Mouse (Mus musculus): ENCODE measurements around the gene Zfp385b. TPM values are rescaled to one million over a fixed set of nuclear protein-coding genes. Genes with fewer than 3 reads are reported as not detected.

The Zfp385b gene
- polyA plus RNA-seq, 1 experiment, result 0.28 TPM

DNA sequence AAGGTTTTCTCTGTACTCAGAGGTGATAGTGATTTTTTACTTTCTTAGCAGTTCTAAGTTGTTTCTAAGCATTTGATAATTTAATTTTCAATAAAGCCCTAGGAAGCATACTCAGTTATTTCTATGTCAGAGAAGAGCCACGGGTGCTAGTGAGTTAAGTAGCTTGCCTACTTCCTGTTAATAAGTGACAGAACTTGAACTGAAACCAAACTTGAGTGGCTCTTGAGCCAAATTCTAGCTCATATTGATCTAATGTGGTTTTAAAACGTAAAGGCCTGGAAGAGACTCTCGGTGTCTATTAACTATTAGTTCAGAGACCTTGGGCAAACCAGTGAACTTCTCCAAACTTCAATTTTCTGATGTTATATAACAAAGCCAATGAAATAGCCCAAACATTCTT lies 278.6 kb downstream of the Zfp385b start:
- no peak overlapping the region for H3ac ChIP-seq (ENCODE audit: control insufficient read depth, insufficient read length)
- TF ChIP-seq CEBPB (IDR thresholded peaks at IDR 0.05; ENCODE audit: insufficient read depth, poor library complexity, severe bottlenecking) (no peak), MAX (IDR thresholded peaks at IDR 0.05; ENCODE audit: low read depth) (no peak), MYOD1 (IDR thresholded peaks at IDR 0.05; ENCODE audit: control insufficient read depth in 1 of 3, insufficient read length in 2 of 3, low read depth in 2 of 3) (no peak), USF1 (IDR thresholded peaks at IDR 0.05; ENCODE audit: low read depth) (no peak), E2F4 (IDR thresholded peaks at IDR 0.05; ENCODE audit: insufficient read depth) (no peak), POLR2AphosphoS2 (IDR thresholded peaks at IDR 0.05; ENCODE audit: insufficient read length, low read depth) (no peak), TCF3 (IDR thresholded peaks at IDR 0.05; ENCODE audit: insufficient read length, low read depth) (no peak), REST (IDR thresholded peaks at IDR 0.05; ENCODE audit: insufficient read depth, insufficient read length) (no peak), POLR2A (IDR thresholded peaks at IDR 0.05; ENCODE audit: insufficient read length, low read depth) (no peak), SRF (IDR thresholded peaks at IDR 0.05; ENCODE audit: control insufficient read depth, insufficient read length, low read depth) (no peak), MYOG (IDR thresholded peaks at IDR 0.05; ENCODE audit: control insufficient read depth in 1 of 3, insufficient read depth in 1 of 3, insufficient read length in 2 of 3, low read depth in 2 of 3) (no peak)
- H3K4me2 ChIP-seq (ENCODE audit: low read depth), result no peak overlapping the region
- H3K36me3 ChIP-seq (ENCODE audit: control insufficient read depth, insufficient read depth), result no peaks in the 10 kb centered on the region
- H3K4me3 ChIP-seq, result no peak overlapping the region
- H3K79me2 ChIP-seq (ENCODE audit: control insufficient read depth, insufficient read depth), result no peaks in the 10 kb centered on the region
- no peaks in the 10 kb centered on the region for H3K27me3 ChIP-seq (ENCODE audit: control insufficient read depth, insufficient read depth, insufficient read length)

DNA sequence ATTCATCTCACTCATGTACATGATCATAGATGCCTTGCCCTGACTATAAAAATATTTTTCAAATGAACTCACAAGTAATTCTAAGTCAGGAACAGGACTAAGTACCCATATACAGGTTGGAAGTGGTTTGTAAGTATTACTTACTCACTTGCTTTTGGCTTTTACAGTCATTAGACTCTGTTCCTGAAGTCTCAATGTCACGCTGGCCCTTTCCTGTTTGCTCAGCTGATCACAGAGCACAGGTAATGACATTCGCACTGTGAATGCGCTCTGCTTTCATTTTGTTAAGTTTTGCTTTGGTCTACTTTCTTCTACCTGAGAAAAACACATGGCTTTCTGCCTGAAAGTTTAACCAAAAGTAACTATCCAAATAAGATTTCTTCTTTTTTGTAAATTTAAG lies 282.9 kb downstream of the Zfp385b start:
- TF ChIP-seq E2F4 (IDR thresholded peaks at IDR 0.05; ENCODE audit: insufficient read depth), result no peak
- Histone ChIP-seq H3K79me2 (ENCODE audit: control insufficient read depth, insufficient read depth) (no peaks in the 10 kb centered on the region), H3K4me2 (ENCODE audit: low read depth) (no peak overlapping the region), H3K4me3 (no peak overlapping the region), H3K27me3 (ENCODE audit: control insufficient read depth, insufficient read depth, insufficient read length) (peaks cover 5% of the 10 kb centered on the region), H3ac (ENCODE audit: control insufficient read depth, insufficient read length) (no peak overlapping the region), H3K36me3 (ENCODE audit: control insufficient read depth, insufficient read depth) (no peaks in the 10 kb centered on the region)

DNA sequence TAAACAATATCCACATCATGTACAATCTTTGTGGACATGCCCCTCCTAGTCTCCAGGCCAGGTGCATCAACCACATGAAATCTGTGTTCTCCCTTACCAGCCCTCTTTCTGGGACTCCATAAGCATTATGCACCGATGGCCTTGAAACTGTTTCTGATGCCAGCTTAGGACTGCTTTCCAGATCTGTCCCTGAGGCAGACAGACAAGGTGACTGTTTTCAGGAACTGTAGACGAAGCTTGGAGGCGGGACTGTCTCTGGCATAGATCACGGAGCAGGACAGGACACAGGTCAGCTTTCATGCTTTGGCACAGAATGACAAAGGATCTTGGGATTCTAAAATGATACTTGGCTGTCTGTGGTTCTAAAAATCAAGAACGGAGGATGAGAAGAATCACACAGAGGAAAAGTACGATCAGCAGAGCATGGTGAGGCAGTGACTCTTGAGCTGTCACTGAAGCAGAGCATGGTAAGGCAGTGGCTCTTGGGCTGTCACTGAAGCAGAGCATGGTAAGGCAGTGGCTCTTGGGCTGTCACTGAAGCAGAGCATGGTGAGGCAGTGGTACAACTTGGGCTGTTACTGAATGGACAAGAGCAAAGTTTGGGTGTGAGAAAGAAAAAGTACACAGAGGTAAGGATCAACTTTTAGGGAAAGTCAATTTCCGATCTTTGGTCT lies 291.2 kb downstream of the Zfp385b start:
- no peak overlapping the region for H3K4me3 ChIP-seq
- H3K79me2 ChIP-seq (ENCODE audit: control insufficient read depth, insufficient read depth), result no peaks in the 10 kb centered on the region
- no peak overlapping the region for H3ac ChIP-seq (ENCODE audit: control insufficient read depth, insufficient read length)
- no peaks in the 10 kb centered on the region for H3K36me3 ChIP-seq (ENCODE audit: control insufficient read depth, insufficient read depth)
- H3K27me3 ChIP-seq (ENCODE audit: control insufficient read depth, insufficient read depth, insufficient read length), result peaks cover 2% of the 10 kb centered on the region
- TF ChIP-seq MAX (IDR thresholded peaks at IDR 0.05; ENCODE audit: low read depth) (no peak), POLR2AphosphoS2 (IDR thresholded peaks at IDR 0.05; ENCODE audit: insufficient read length, low read depth) (no peak), MYOD1 (IDR thresholded peaks at IDR 0.05; ENCODE audit: control insufficient read depth in 1 of 3, insufficient read length in 2 of 3, low read depth in 2 of 3) (no peak), MYOG (IDR thresholded peaks at IDR 0.05; ENCODE audit: control insufficient read depth in 1 of 3, insufficient read depth in 1 of 3, insufficient read length in 2 of 3, low read depth in 2 of 3) (no peak), TCF3 (IDR thresholded peaks at IDR 0.05; ENCODE audit: insufficient read length, low read depth) (no peak), CEBPB (IDR thresholded peaks at IDR 0.05; ENCODE audit: insufficient read depth, poor library complexity, severe bottlenecking) (no peak), TCF12 (IDR thresholded peaks at IDR 0.05; ENCODE audit: insufficient read depth, poor library complexity, severe bottlenecking) (no peak), REST (IDR thresholded peaks at IDR 0.05; ENCODE audit: insufficient read depth, insufficient read length) (no peak), E2F4 (IDR thresholded peaks at IDR 0.05; ENCODE audit: insufficient read depth) (no peak), USF1 (IDR thresholded peaks at IDR 0.05; ENCODE audit: low read depth) (no peak), SRF (IDR thresholded peaks at IDR 0.05; ENCODE audit: control insufficient read depth, insufficient read length, low read depth) (no peak), POLR2A (IDR thresholded peaks at IDR 0.05; ENCODE audit: insufficient read length, low read depth) (no peak)
- no peak overlapping the region for H3K4me2 ChIP-seq (ENCODE audit: low read depth)

DNA sequence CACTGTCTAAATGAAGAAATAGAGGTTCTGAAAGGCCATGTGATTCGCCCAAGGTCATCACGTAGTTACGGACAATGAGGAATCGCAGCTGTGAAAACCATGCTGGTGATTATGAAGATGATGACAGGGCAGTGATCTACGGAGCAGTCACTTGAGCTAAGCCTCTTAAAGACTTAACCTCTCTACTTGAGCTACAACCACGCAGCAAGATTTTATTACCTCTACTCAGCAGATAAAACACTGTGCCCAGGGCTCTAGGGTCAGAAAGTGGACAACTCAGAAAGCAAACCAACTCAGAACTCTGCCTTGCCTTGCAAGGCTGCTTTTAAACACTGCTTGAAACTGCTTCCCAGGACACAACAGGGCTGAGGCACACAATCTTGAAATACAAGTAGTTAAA lies 291.8 kb downstream of the Zfp385b start:
- no peak for TF ChIP-seq MAX (IDR thresholded peaks at IDR 0.05; ENCODE audit: low read depth)
- TF ChIP-seq POLR2AphosphoS2 (IDR thresholded peaks at IDR 0.05; ENCODE audit: insufficient read length, low read depth), result no peak
- TF ChIP-seq CEBPB (IDR thresholded peaks at IDR 0.05; ENCODE audit: insufficient read depth, poor library complexity, severe bottlenecking), result no peak
- TF ChIP-seq POLR2A (IDR thresholded peaks at IDR 0.05; ENCODE audit: insufficient read length, low read depth), result no peak
- TF ChIP-seq MYOD1 (IDR thresholded peaks at IDR 0.05; ENCODE audit: control insufficient read depth in 1 of 3, insufficient read length in 2 of 3, low read depth in 2 of 3), result no peak
- TF ChIP-seq MYOG (IDR thresholded peaks at IDR 0.05; ENCODE audit: control insufficient read depth in 1 of 3, insufficient read depth in 1 of 3, insufficient read length in 2 of 3, low read depth in 2 of 3), result no peak
- TF ChIP-seq REST (IDR thresholded peaks at IDR 0.05; ENCODE audit: insufficient read depth, insufficient read length), result no peak
- no peak for TF ChIP-seq TCF12 (IDR thresholded peaks at IDR 0.05; ENCODE audit: insufficient read depth, poor library complexity, severe bottlenecking)
- TF ChIP-seq E2F4 (IDR thresholded peaks at IDR 0.05; ENCODE audit: insufficient read depth), result no peak
- TF ChIP-seq SRF (IDR thresholded peaks at IDR 0.05; ENCODE audit: control insufficient read depth, insufficient read length, low read depth), result no peak
- no peak for TF ChIP-seq TCF3 (IDR thresholded peaks at IDR 0.05; ENCODE audit: insufficient read length, low read depth)
- TF ChIP-seq USF1 (IDR thresholded peaks at IDR 0.05; ENCODE audit: low read depth), result no peak
- Histone ChIP-seq H3K27me3 (ENCODE audit: control insufficient read depth, insufficient read depth, insufficient read length) (no peaks in the 10 kb centered on the region), H3K4me3 (no peak overlapping the region), H3ac (ENCODE audit: control insufficient read depth, insufficient read length) (no peak overlapping the region), H3K36me3 (ENCODE audit: control insufficient read depth, insufficient read depth) (no peaks in the 10 kb centered on the region), H3K79me2 (ENCODE audit: control insufficient read depth, insufficient read depth) (no peaks in the 10 kb centered on the region), H3K4me2 (ENCODE audit: low read depth) (no peak overlapping the region)

DNA sequence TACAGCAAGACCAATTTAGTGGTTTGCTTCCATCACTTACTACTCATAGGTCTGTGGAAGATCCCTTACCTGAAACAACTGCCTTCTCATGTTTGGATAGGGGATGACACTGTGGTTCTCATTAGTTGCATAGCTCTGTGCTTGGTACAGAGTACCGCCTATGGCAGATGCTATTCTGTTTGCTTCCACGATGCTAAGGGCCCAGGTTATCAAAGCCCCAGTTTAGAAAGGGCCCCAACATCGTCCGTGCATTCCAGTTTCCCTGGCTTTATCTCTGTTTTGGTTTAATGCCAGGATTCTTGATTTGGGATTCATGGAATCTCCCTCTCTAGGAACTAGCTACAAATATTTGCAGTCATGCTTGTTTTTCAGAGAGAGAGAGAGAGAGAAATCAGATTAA lies 292.6 kb downstream of the Zfp385b start:
- Histone ChIP-seq H3ac (ENCODE audit: control insufficient read depth, insufficient read length) (no peak overlapping the region), H3K79me2 (ENCODE audit: control insufficient read depth, insufficient read depth) (no peaks in the 10 kb centered on the region), H3K4me2 (ENCODE audit: low read depth) (no peak overlapping the region), H3K27me3 (ENCODE audit: control insufficient read depth, insufficient read depth, insufficient read length) (no peaks in the 10 kb centered on the region), H3K4me3 (no peak overlapping the region), H3K36me3 (ENCODE audit: control insufficient read depth, insufficient read depth) (no peaks in the 10 kb centered on the region)
- TF ChIP-seq MAX (IDR thresholded peaks at IDR 0.05; ENCODE audit: low read depth) (no peak), USF1 (IDR thresholded peaks at IDR 0.05; ENCODE audit: low read depth) (no peak), POLR2AphosphoS2 (IDR thresholded peaks at IDR 0.05; ENCODE audit: insufficient read length, low read depth) (no peak), SRF (IDR thresholded peaks at IDR 0.05; ENCODE audit: control insufficient read depth, insufficient read length, low read depth) (no peak), TCF3 (IDR thresholded peaks at IDR 0.05; ENCODE audit: insufficient read length, low read depth) (no peak), POLR2A (IDR thresholded peaks at IDR 0.05; ENCODE audit: insufficient read length, low read depth) (no peak), TCF12 (IDR thresholded peaks at IDR 0.05; ENCODE audit: insufficient read depth, poor library complexity, severe bottlenecking) (no peak), MYOG (IDR thresholded peaks at IDR 0.05; ENCODE audit: control insufficient read depth in 1 of 3, insufficient read depth in 1 of 3, insufficient read length in 2 of 3, low read depth in 2 of 3) (no peak), REST (IDR thresholded peaks at IDR 0.05; ENCODE audit: insufficient read depth, insufficient read length) (no peak), MYOD1 (IDR thresholded peaks at IDR 0.05; ENCODE audit: control insufficient read depth in 1 of 3, insufficient read length in 2 of 3, low read depth in 2 of 3) (no peak), CEBPB (IDR thresholded peaks at IDR 0.05; ENCODE audit: insufficient read depth, poor library complexity, severe bottlenecking) (no peak), E2F4 (IDR thresholded peaks at IDR 0.05; ENCODE audit: insufficient read depth) (no peak)
